Mouse (Mus musculus) embryonic fibroblast, embryonic 13.5 days (primary cell): ENCODE measurements at regions not wholly inside any gene's neighbourhood (a gene's known extent, or its start where the extent isn't known, plus 50 kb on each side); places are given as distances from the start of the nearest gene placed in this dataset.

Experiments used
- CTCF ChIP-seq: IDR thresholded peaks from 2 replicates; pipeline ENCODE4 v1.5.1; 2011; ENCODE audit warnings: mild to moderate bottlenecking, control low read depth, low read length, moderate library complexity, borderline replicate concordance; ENCODE audit not compliant: insufficient read depth
- POLR2A ChIP-seq: IDR thresholded peaks from 2 replicates; pipeline ENCODE4 v1.6.1; 2011; ENCODE audit warnings: low read depth, mild to moderate bottlenecking, control low read depth, low read length, moderate library complexity

- TF ChIP-seq POLR2A (no peak), CTCF (no peak)
Measured at GRCm38 (mm10) chr13:34484831-34485230, 139.8 kb upstream of the Slc22a23 start.
